Mouse (Mus musculus) liver, embryonic 14.5 days (tissue): ENCODE results near the gene Kcnma1.

Experiments
- CTCF ChIP-seq: IDR thresholded peaks from 2 replicates; pipeline ENCODE4 v1.5.1; 2016; ENCODE audit warnings: antibody characterized with exemption, low read depth, control low read depth
- EP300 ChIP-seq: IDR thresholded peaks from 2 replicates; pipeline ENCODE4 v1.6.1; 2016; ENCODE audit warnings: antibody characterized with exemption, low read depth

DNA sequence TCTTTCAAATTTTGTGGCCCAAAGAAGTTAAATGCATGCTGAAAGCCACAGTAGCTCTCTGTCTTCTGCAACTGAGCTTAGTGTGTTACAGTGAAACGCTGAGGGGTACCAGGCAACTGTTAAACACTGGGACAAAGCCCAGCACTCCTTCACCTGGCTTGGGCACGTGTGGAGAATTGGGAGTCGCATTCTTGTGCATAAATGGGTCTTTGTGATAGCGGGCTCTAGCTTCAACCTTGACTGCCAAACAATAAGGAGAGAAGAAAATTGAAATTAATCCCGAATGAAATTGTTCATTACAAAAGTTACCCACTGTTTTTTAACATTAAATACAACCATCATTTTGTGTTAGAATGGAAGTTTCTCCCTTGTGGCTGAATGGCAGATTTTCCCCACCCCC, 623.5 kb downstream of the Kcnma1 start:
- TF ChIP-seq CTCF (no peak), EP300 (no peak)
